Mouse (Mus musculus) stomach, postnatal 0 days (tissue): Measurements from ENCODE around the gene Immp2l.

ENCODE experiments used
- CTCF ChIP-seq: IDR thresholded peaks from 2 replicates; pipeline ENCODE4 v1.5.1; 2016; ENCODE audit warnings: antibody characterized with exemption, low read depth, mild to moderate bottlenecking, moderate library complexity
- EP300 ChIP-seq: optimal IDR thresholded peaks from 2 replicates; pipeline ENCODE3; 2016; ENCODE audit warnings: antibody characterized with exemption

DNA sequence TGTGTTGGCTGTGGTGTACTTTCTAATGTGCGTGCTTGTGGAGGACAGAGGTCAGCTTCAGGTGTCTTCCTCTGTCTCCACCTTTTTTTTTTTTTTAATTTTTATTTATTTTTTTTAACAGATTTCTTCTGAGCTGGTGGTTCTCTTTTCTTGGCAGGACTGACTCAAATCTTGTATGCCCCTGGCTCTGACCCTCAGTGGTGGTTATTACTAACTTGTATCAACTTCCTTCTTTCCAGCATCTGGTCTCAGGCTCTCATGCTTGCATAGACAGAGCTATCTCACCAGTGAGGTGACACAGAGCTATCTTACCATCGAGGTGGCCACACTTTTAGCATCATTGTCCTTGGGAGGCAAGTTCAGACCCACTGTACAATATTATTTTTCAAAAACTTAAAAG lies 17.8 kb downstream of the Immp2l start:
- TF ChIP-seq CTCF (no peak), EP300 (no peak)
